Mouse (Mus musculus): Measurements from ENCODE around the gene Krtap26-1. TPM values are rescaled to one million over a fixed set of nuclear protein-coding genes. Genes with fewer than 3 reads are reported as not detected.

Krtap26-1 gene
- polyA plus RNA-seq, 1 experiment = not detected

- Histone ChIP-seq H3K4me3 (ENCODE audit: insufficient read depth, low read depth, low read length) (no peak overlapping the region), H3K27ac (replicated peaks; ENCODE audit: low read depth, low read length) (no peak overlapping the region), H3K4me1 (ENCODE audit: control insufficient read depth, insufficient read depth, insufficient read length, low read length) (no peaks in the 10 kb centered on the region)
Observed at GRCm38 (mm10) chr16:88602464-88602863, 45.1 kb downstream of the Krtap26-1 start.

- Histone ChIP-seq H3K4me1 (ENCODE audit: control insufficient read depth, insufficient read depth, insufficient read length, low read length) (no peaks in the 10 kb centered on the region), H3K27ac (replicated peaks; ENCODE audit: low read depth, low read length) (no peak overlapping the region), H3K4me3 (ENCODE audit: insufficient read depth, low read depth, low read length) (no peak overlapping the region)
Observed at GRCm38 (mm10) chr16:88600303-88600702, 47.3 kb downstream of the Krtap26-1 start.

GRCm38 (mm10) chr16:88599504-88600237, 47.9 kb downstream of the Krtap26-1 start:
- Histone ChIP-seq H3K4me3 (ENCODE audit: insufficient read depth, low read depth, low read length) (no peak overlapping the region), H3K27ac (replicated peaks; ENCODE audit: low read depth, low read length) (no peak overlapping the region), H3K4me1 (ENCODE audit: control insufficient read depth, insufficient read depth, insufficient read length, low read length) (no peaks in the 10 kb centered on the region)

Other genes with a start within 250 kb of the Krtap26-1 start
- gene Cldn17, start 140.8 kb downstream of the Krtap26-1 start, polyA plus RNA-seq (2012; ENCODE audit: insufficient read depth, insufficient read length, missing spikeins) = not detected in 2 replicates
- not detected in 2 replicates for gene Cldn8, start 84.6 kb downstream of the Krtap26-1 start, polyA plus RNA-seq (2012; ENCODE audit: insufficient read depth, insufficient read length, missing spikeins)
- not detected in 2 replicates for gene Krtap24-1, start 35.5 kb downstream of the Krtap26-1 start, polyA plus RNA-seq (2012; ENCODE audit: insufficient read depth, insufficient read length, missing spikeins)
- not detected in 2 replicates for gene 2310079G19Rik, start 20.1 kb downstream of the Krtap26-1 start, polyA plus RNA-seq (2012; ENCODE audit: insufficient read depth, insufficient read length, missing spikeins)
- not detected in 2 replicates for gene Krtap27-1, start 23.9 kb upstream of the Krtap26-1 start, polyA plus RNA-seq (2012; ENCODE audit: insufficient read depth, insufficient read length, missing spikeins)
- not detected in 2 replicates for gene 2310061N02Rik, start 60.2 kb upstream of the Krtap26-1 start, polyA plus RNA-seq (2012; ENCODE audit: insufficient read depth, insufficient read length, missing spikeins)
- gene Krtap13-1, start 81.1 kb upstream of the Krtap26-1 start, polyA plus RNA-seq (2012; ENCODE audit: insufficient read depth, insufficient read length, missing spikeins) = not detected in 2 replicates
- not detected in 2 replicates for gene Krtap13, start 103.8 kb upstream of the Krtap26-1 start, polyA plus RNA-seq (2012; ENCODE audit: insufficient read depth, insufficient read length, missing spikeins)
- gene 2310034C09Rik, start 111.1 kb upstream of the Krtap26-1 start, polyA plus RNA-seq (2012; ENCODE audit: insufficient read depth, insufficient read length, missing spikeins) = not detected in 2 replicates
- gene 2310057N15Rik, start 126.4 kb upstream of the Krtap26-1 start, polyA plus RNA-seq (2012; ENCODE audit: insufficient read depth, insufficient read length, missing spikeins) = not detected in 2 replicates
- not detected in 2 replicates for gene Gm5965, start 130.1 kb upstream of the Krtap26-1 start, polyA plus RNA-seq (2012; ENCODE audit: insufficient read depth, insufficient read length, missing spikeins)
- gene Gm20741, start 164.4 kb upstream of the Krtap26-1 start, polyA plus RNA-seq (2012; ENCODE audit: insufficient read depth, insufficient read length, missing spikeins) = not detected in 2 replicates
- not detected in 2 replicates for gene Krtap15, start 172.4 kb upstream of the Krtap26-1 start, polyA plus RNA-seq (2012; ENCODE audit: insufficient read depth, insufficient read length, missing spikeins)
- gene Krtap14, start 178.3 kb upstream of the Krtap26-1 start, polyA plus RNA-seq (2012; ENCODE audit: insufficient read depth, insufficient read length, missing spikeins) = not detected in 2 replicates
- not detected in 2 replicates for gene Krtap19-1, start 221.6 kb upstream of the Krtap26-1 start, polyA plus RNA-seq (2012; ENCODE audit: insufficient read depth, insufficient read length, missing spikeins)
- not detected in 2 replicates for gene Krtap19-2, start 226.5 kb upstream of the Krtap26-1 start, polyA plus RNA-seq (2012; ENCODE audit: insufficient read depth, insufficient read length, missing spikeins)
- gene Krtap19-3, start 230.2 kb upstream of the Krtap26-1 start, polyA plus RNA-seq (2012; ENCODE audit: insufficient read depth, insufficient read length, missing spikeins) = not detected in 2 replicates
- gene Krtap19-4, start 237.3 kb upstream of the Krtap26-1 start, polyA plus RNA-seq (2012; ENCODE audit: insufficient read depth, insufficient read length, missing spikeins) = not detected in 2 replicates
- not detected in 2 replicates for gene Krtap19-5, start 248.7 kb upstream of the Krtap26-1 start, polyA plus RNA-seq (2012; ENCODE audit: insufficient read depth, insufficient read length, missing spikeins)